Mouse (Mus musculus) neural tube, embryonic 14.5 days (tissue): ENCODE results near the gene Gm20388. TPM values are rescaled to one million over a fixed set of nuclear protein-coding genes. Genes with fewer than 3 reads are reported as not detected.

ENCODE experiments used
- ATAC-seq: fragments of 200-750 bp; cut with Nextera tagmentation; 2 replicates; pipeline ENCODE4 v1.8.0; 2017; ENCODE audit warnings: low read depth, mild to moderate bottlenecking, moderate TSS enrichment, moderate library complexity
- H3K27ac ChIP-seq: fragments of 300-500 bp; sonication (generic); 2 replicates; pipeline ENCODE4 v1.5.1; 2014; ENCODE audit warnings: low read depth, mild to moderate bottlenecking, control low read depth, low read length, moderate library complexity, mixed read lengths
- H3K27me3 ChIP-seq: fragments of 300-500 bp; sonication (generic); 2 replicates; pipeline ENCODE4 v1.6.1; 2014; ENCODE audit warnings: low read length; ENCODE audit not compliant: control insufficient read depth, insufficient read depth
- H3K36me3 ChIP-seq: fragments of 300-500 bp; sonication (generic); 2 replicates; pipeline ENCODE4 v1.6.1; 2014; ENCODE audit warnings: low read length, mixed read lengths; ENCODE audit not compliant: control insufficient read depth, insufficient read depth
- H3K4me1 ChIP-seq: fragments of 300-500 bp; sonication (generic); 2 replicates; pipeline ENCODE4 v1.6.1; 2014; ENCODE audit warnings: low read length; ENCODE audit not compliant: control insufficient read depth, insufficient read depth
- H3K4me2 ChIP-seq: fragments of 300-500 bp; sonication (generic); 2 replicates; pipeline ENCODE4 v1.6.1; 2014; ENCODE audit warnings: mild to moderate bottlenecking, low read depth, low read length, control low read depth
- H3K4me3 ChIP-seq: fragments of 300-500 bp; sonication (generic); 2 replicates; pipeline ENCODE4 v1.5.1; 2014; ENCODE audit warnings: low read depth, low read length, control low read depth, mixed read lengths
- H3K9ac ChIP-seq: fragments of 300-500 bp; sonication (generic); replicated peaks from 2 replicates; pipeline ENCODE4 v1.6.1; 2014; ENCODE audit warnings: low read depth, mild to moderate bottlenecking, control low read depth, low read length, mixed read lengths
- H3K9me3 ChIP-seq: fragments of 300-500 bp; sonication (generic); 2 replicates; pipeline ENCODE4 v1.6.1; 2016; ENCODE audit warnings: low read length; ENCODE audit not compliant: control insufficient read depth
- WGBS: fragments of 180-500 bp; shearing (Covaris S2); extraction: QIAGEN DNeasy Blood & Tissue Kit; methylation state at CpG from one replicate; pipeline ENCODE4 v1.1.7; 2014; 5-methylcytosine and 5-hydroxymethylcytosine counted together
- polyA plus RNA-seq: library from polyadenylated mRNA; unstranded; fragments of >200 nt; fragmentation: Nextera tagmentation; extraction: Ambion mirVana; gene quantifications from 2 replicates; pipeline ENCODE4 v1.2.1, GENCODE M21; 2014

Gm20388 gene
- polyA plus RNA-seq, 1 experiment from 2014 or later, result 10.3 TPM

- Histone ChIP-seq H3K4me3 (no peak overlapping the region), H3K9ac (no peak overlapping the region), H3K27me3 (no peaks in the 10 kb centered on the region), H3K36me3 (no peaks in the 10 kb centered on the region), H3K4me2 (no peak overlapping the region), H3K27ac (no peak overlapping the region), H3K9me3 (no peaks in the 10 kb centered on the region), H3K4me1 (no peaks in the 10 kb centered on the region)
- 80% methylated on average over 4 of the region's 4 CpGs for WGBS
- ATAC-seq, result no peak
Observed at GRCm38 (mm10) chr8:122171823-122172222, 2261.2 kb downstream of the Gm20388 start.

- no peak overlapping the region for H3K4me3 ChIP-seq
- no peak for ATAC-seq
- no peaks in the 10 kb centered on the region for H3K9me3 ChIP-seq
- H3K9ac ChIP-seq, result no peak overlapping the region
- no peaks in the 10 kb centered on the region for H3K27me3 ChIP-seq
- H3K4me1 ChIP-seq, result no peaks in the 10 kb centered on the region
- no peaks in the 10 kb centered on the region for H3K36me3 ChIP-seq
- H3K4me2 ChIP-seq, result no peak overlapping the region
- 50% methylated on average over 10 of the region's 10 CpGs for WGBS
- no peak overlapping the region for H3K27ac ChIP-seq
Observed at GRCm38 (mm10) chr8:122174133-122174930, 2263.7 kb downstream of the Gm20388 start.

GRCm38 (mm10) chr8:122178392-122178890, 2267.8 kb downstream of the Gm20388 start:
- WGBS, result 76% methylated on average over 4 of the region's 4 CpGs
- Histone ChIP-seq H3K36me3 (no peaks in the 10 kb centered on the region), H3K4me2 (no peak overlapping the region), H3K27me3 (no peaks in the 10 kb centered on the region), H3K27ac (no peak overlapping the region), H3K4me3 (no peak overlapping the region), H3K4me1 (no peaks in the 10 kb centered on the region), H3K9me3 (no peaks in the 10 kb centered on the region), H3K9ac (no peak overlapping the region)
- ATAC-seq, result no peak

- H3K36me3 ChIP-seq, result no peaks in the 10 kb centered on the region
- 76% methylated on average over 7 of the region's 7 CpGs for WGBS
- no peaks in the 10 kb centered on the region for H3K9me3 ChIP-seq
- no peak overlapping the region for H3K4me3 ChIP-seq
- ATAC-seq, result no peak
- H3K27ac ChIP-seq, result no peak overlapping the region
- no peaks in the 10 kb centered on the region for H3K4me1 ChIP-seq
- no peaks in the 10 kb centered on the region for H3K27me3 ChIP-seq
- no peak overlapping the region for H3K9ac ChIP-seq
- H3K4me2 ChIP-seq, result no peak overlapping the region
Observed at GRCm38 (mm10) chr8:122179354-122179753, 2268.7 kb downstream of the Gm20388 start.

- no peak overlapping the region for H3K4me3 ChIP-seq
- ATAC-seq, result no peak
- H3K36me3 ChIP-seq, result no peaks in the 10 kb centered on the region
- H3K9ac ChIP-seq, result no peak overlapping the region
- 94% methylated on average over 9 of the region's 9 CpGs for WGBS
- H3K27me3 ChIP-seq, result no peaks in the 10 kb centered on the region
- H3K27ac ChIP-seq, result no peak overlapping the region
- H3K4me1 ChIP-seq, result no peaks in the 10 kb centered on the region
- H3K4me2 ChIP-seq, result no peak overlapping the region
- no peaks in the 10 kb centered on the region for H3K9me3 ChIP-seq
Observed at GRCm38 (mm10) chr8:122180116-122180515, 2269.5 kb downstream of the Gm20388 start.

- H3K9me3 ChIP-seq, result no peaks in the 10 kb centered on the region
- H3K4me2 ChIP-seq, result no peak overlapping the region
- H3K27ac ChIP-seq, result no peak overlapping the region
- H3K9ac ChIP-seq, result no peak overlapping the region
- no peaks in the 10 kb centered on the region for H3K4me1 ChIP-seq
- ATAC-seq, result no peak
- 62% methylated on average over 9 of the region's 9 CpGs for WGBS
- H3K27me3 ChIP-seq, result no peaks in the 10 kb centered on the region
- no peak overlapping the region for H3K4me3 ChIP-seq
- H3K36me3 ChIP-seq, result no peaks in the 10 kb centered on the region
Observed at GRCm38 (mm10) chr8:122181414-122181813, 2270.8 kb downstream of the Gm20388 start.

- H3K27ac ChIP-seq, result no peak overlapping the region
- no peaks in the 10 kb centered on the region for H3K27me3 ChIP-seq
- no peak for ATAC-seq
- H3K4me2 ChIP-seq, result no peak overlapping the region
- H3K4me3 ChIP-seq, result no peak overlapping the region
- no peak overlapping the region for H3K9ac ChIP-seq
- 74% methylated on average over 9 of the region's 9 CpGs for WGBS
- no peaks in the 10 kb centered on the region for H3K36me3 ChIP-seq
- H3K9me3 ChIP-seq, result no peaks in the 10 kb centered on the region
- no peaks in the 10 kb centered on the region for H3K4me1 ChIP-seq
Observed at GRCm38 (mm10) chr8:122181991-122182390, 2271.3 kb downstream of the Gm20388 start.

- H3K36me3 ChIP-seq, result no peaks in the 10 kb centered on the region
- H3K4me1 ChIP-seq, result peaks cover 3% of the 10 kb centered on the region; the same call in 1 of the 2 replicates
- WGBS, result 89% methylated on average over 19 of the region's 19 CpGs
- H3K4me3 ChIP-seq, result no peak overlapping the region
- H3K4me2 ChIP-seq, result no peak overlapping the region
- ATAC-seq, result no peak
- H3K9me3 ChIP-seq, result no peaks in the 10 kb centered on the region
- H3K9ac ChIP-seq, result no peak overlapping the region
- no peaks in the 10 kb centered on the region for H3K27me3 ChIP-seq
- no peak overlapping the region for H3K27ac ChIP-seq
Observed at GRCm38 (mm10) chr8:122186363-122186974, 2275.8 kb downstream of the Gm20388 start.

GRCm38 (mm10) chr8:122187271-122187670, 2276.6 kb downstream of the Gm20388 start:
- WGBS, result 75% methylated on average over 4 of the region's 4 CpGs
- H3K4me1 ChIP-seq, result peaks cover 3% of the 10 kb centered on the region; the same call in 1 of the 2 replicates
- H3K9me3 ChIP-seq, result no peaks in the 10 kb centered on the region
- no peak overlapping the region for H3K4me2 ChIP-seq
- no peak overlapping the region for H3K4me3 ChIP-seq
- no peak for ATAC-seq
- no peak overlapping the region for H3K27ac ChIP-seq
- no peak overlapping the region for H3K9ac ChIP-seq
- no peaks in the 10 kb centered on the region for H3K27me3 ChIP-seq
- H3K36me3 ChIP-seq, result no peaks in the 10 kb centered on the region
